Mouse (Mus musculus) lung, adult 2 months (tissue): ENCODE measurements at regions not wholly inside any gene's neighbourhood (a gene's known extent, or its start where the extent isn't known, plus 50 kb on each side); places are given as distances from the start of the nearest gene placed in this dataset.
A peak's percentile ranks its signal among the peaks of the same experiment; 100 is the strongest.

Experiments
- DNase-seq: peaks from one replicate; pipeline ENCODE4 v3.0.0; 2022
- H3K4me1 ChIP-seq: fragments of 200-500 bp; 2 replicates; pipeline ENCODE4 v1.6.1; 2011; ENCODE audit warnings: low read length; ENCODE audit not compliant: control insufficient read depth, insufficient read depth
- H3K4me3 ChIP-seq: fragments of 200-500 bp; replicated peaks from 2 replicates; pipeline ENCODE3; 2011; ENCODE audit warnings: low read depth, mild to moderate bottlenecking, control low read depth, low read length; ENCODE audit errors: extremely low read depth
- CTCF ChIP-seq: fragments of 200-500 bp; IDR thresholded peaks from 2 replicates; pipeline ENCODE4 v1.5.1; 2011; ENCODE audit warnings: mild to moderate bottlenecking, low read length, control low read depth; ENCODE audit not compliant: insufficient read depth
- POLR2A ChIP-seq: fragments of 200-500 bp; IDR thresholded peaks from 2 replicates; pipeline ENCODE4 v1.6.1; 2011; ENCODE audit warnings: low read depth, mild to moderate bottlenecking, control low read depth, low read length, borderline replicate concordance; ENCODE audit errors: extremely low read depth
- WGBS: fragments of 180-500 bp; shearing (Covaris S2); methylation state at CpG from one replicate; pipeline ENCODE4 v1.1.7; 2018; 5-methylcytosine and 5-hydroxymethylcytosine counted together

GRCm38 (mm10) chr19:28134806-28135205 is 123.8 kb upstream of the Rfx3 start:
- TF ChIP-seq CTCF (no peak), POLR2A (no peak)
- no peak overlapping the region for H3K4me3 ChIP-seq
- no peak for DNase-seq
- no peaks in the 10 kb centered on the region for H3K4me1 ChIP-seq
- WGBS, result 21% methylated on average over 1 of the region's 1 CpGs

- no peak for DNase-seq
- TF ChIP-seq CTCF (0 out of 2 replicates have a peak, but pooled peaks have one; percentile 26), POLR2A (no peak)
- 77% methylated on average over 10 of the region's 10 CpGs for WGBS
- Histone ChIP-seq H3K4me1 (no peaks in the 10 kb centered on the region), H3K4me3 (no peak overlapping the region)
These were observed 100.6 kb upstream of the Rfx3 start for GRCm38 (mm10) chr19:28111263-28112180.

DNA sequence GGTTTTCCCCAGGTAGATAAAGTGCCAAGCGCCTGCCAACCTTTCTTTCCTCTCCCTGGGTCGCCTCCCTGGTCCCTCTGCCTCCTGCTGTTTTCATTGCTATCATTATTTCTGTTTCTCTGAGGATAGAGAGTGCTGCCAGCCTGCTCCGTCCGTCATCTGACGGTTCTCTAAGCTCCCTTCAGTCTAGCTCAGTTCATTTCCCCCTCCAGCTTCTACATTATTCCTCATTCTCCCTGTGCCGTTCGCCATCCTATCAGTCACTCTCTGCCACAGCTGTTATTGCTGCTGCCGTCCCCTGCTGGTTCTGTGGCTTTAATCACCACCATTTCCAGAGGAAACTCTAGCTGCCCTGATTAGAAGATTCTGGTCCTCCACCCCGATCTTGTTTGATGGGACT is 84.7 kb upstream of the Rfx3 start:
- no peaks in the 10 kb centered on the region for H3K4me1 ChIP-seq
- 25% methylated on average over 9 of the region's 9 CpGs for WGBS
- H3K4me3 ChIP-seq, result no peak overlapping the region
- no peak for DNase-seq
- TF ChIP-seq POLR2A, result no peak
- no peak for TF ChIP-seq CTCF

- TF ChIP-seq POLR2A (no peak), CTCF (no peak)
- no peak overlapping the region for H3K4me3 ChIP-seq
- H3K4me1 ChIP-seq, result no peaks in the 10 kb centered on the region
- no peak for DNase-seq
- WGBS, result 77% methylated on average over 6 of the region's 6 CpGs
These were observed 81.3 kb upstream of the Rfx3 start for GRCm38 (mm10) chr19:28092252-28092651.

GRCm38 (mm10) chr19:28087607-28088546 is 76.9 kb upstream of the Rfx3 start:
- TF ChIP-seq POLR2A (no peak), CTCF (no peak)
- no peaks in the 10 kb centered on the region for H3K4me1 ChIP-seq
- H3K4me3 ChIP-seq, result no peak overlapping the region
- 64% methylated on average over 12 of the region's 12 CpGs for WGBS
- DNase-seq, result no peak

GRCm38 (mm10) chr19:28070386-28070785 is 59.4 kb upstream of the Rfx3 start:
- Histone ChIP-seq H3K4me3 (no peak overlapping the region), H3K4me1 (no peaks in the 10 kb centered on the region)
- TF ChIP-seq POLR2A, result no peak
- TF ChIP-seq CTCF, result no peak
- WGBS, result 80% methylated on average over 3 of the region's 3 CpGs
- no peak for DNase-seq
